Mouse (Mus musculus): Measurements from ENCODE around the gene Lsr.
"Not testable (repeated sequence)": the region's sequence is repeated elsewhere in the genome, so short reads cannot be mapped to it uniquely, and the experiment has no call there.

Gene Lsr

GRCm38 (mm10) chr7:30940070-30940469 is 33.2 kb downstream of the Lsr start:
- DNase-seq (ENCODE audit: extremely low read depth, insufficient read length, low spot score) = not testable (repeated sequence)

DNA sequence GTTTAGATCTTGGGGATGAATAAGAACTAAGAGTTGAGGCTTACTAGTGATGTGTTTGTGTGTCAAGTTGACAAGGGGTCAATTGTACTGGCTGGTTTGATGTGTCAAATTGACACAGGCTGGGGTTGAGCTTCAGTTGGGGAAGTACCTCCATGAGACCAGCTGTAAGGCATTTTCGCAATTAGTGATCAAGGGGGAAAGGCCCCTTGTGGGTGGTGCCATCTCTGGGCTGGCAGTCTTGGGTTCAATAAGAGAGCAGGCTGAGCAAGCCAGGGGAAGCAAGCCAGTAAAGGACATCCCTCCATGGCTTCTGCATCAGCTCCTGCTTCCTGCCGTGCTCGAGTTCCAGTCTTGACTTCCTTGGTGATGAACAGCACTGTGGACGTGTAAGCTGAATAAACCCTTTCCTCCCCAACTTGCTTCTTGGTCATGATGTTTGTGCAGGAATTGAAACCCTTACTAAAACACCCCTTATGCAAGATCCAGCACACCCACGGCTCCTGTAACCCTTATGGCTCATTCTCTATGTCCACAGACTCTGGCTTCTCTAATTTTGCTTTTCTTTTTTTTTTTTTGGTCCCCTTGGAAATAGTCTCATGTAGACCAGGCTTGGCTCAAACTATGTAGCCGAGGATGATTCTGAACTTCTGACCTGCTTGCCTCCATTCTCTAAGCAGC is 37.7 kb downstream of the Lsr start:
- not testable (repeated sequence) for DNase-seq (ENCODE audit: extremely low read depth, insufficient read length, low spot score)

GRCm38 (mm10) chr7:30924581-30924980 is 48.7 kb downstream of the Lsr start, which contains the start of gene Hamp2:
Hamp2 (minus strand) TSS chr7:30924681.
- DNase-seq (ENCODE audit: extremely low read depth, insufficient read length, low spot score) = not testable (repeated sequence)

DNA sequence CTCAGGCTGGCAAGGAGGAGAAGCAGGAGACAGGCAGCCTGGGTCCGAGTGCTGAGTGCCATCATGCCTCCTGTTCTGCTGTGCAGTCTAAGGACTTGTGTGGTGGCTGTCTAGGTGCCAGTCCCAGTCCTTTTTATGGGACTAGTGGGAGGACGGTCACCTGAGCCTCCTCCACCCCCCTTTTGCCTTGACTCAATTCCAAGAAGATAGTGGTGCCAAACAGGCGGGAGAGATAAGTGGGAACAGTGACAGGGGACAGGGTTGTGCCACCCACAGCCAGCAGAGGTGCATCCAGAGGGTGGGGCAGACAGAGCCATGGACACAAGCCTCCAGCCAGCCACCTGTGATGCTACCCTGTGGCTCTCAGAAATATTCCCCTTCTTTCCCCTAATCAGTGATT is 49.2 kb downstream of the Lsr start:
- DNase-seq (ENCODE audit: extremely low read depth, insufficient read length, low spot score) = no peak

- not testable (repeated sequence) for DNase-seq (ENCODE audit: extremely low read depth, insufficient read length, low spot score)
Observed at GRCm38 (mm10) chr7:30922490-30922889, 50.8 kb downstream of the Lsr start.

DNA sequence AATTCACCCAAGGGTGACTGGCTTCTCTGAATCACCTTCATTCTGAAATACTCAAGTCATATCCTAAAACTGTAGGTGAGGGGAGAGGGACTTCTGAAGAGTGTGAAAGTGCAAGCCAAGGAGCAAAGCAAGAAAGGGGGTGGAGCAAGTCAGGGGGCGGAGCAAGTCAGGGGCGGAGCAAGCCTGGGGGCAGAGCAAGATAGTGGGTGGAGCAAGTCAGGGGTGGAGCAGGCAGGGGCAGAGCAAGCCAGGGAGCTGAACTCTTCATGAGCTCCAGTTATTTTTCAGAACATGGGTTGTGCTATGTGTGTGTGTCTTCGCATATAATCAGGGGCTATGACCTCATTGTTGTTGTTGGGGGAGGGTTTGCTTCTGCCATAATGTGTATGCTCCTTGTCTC is 53.0 kb downstream of the Lsr start:
- no peak for DNase-seq (ENCODE audit: extremely low read depth, insufficient read length, low spot score)

DNA sequence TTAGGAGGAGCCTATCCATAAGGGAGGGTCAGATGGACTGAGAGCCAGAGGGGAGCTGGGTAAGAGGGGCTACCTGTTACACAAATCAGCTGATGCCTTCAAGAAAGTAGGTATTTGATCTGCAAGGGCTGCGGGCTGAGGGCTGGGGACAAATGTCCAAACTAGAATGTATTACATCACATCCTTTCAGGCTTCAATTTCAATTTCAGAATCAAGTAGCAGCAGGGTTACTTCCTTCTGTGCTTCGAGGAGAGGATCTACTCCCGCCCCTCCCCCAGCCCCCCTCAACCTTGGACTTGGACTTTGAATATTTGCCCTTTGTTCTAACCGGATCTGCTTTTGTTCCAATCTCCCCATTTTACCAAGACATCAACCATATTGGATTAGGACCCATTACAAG is 56.0 kb downstream of the Lsr start:
- DNase-seq (ENCODE audit: extremely low read depth, insufficient read length, low spot score) = no peak

- no peak for DNase-seq (ENCODE audit: extremely low read depth, insufficient read length, low spot score)
Observed at GRCm38 (mm10) chr7:30916713-30917112, 56.6 kb downstream of the Lsr start.

GRCm38 (mm10) chr7:30914732-30915131 is 58.5 kb downstream of the Lsr start, which contains the start of gene Mag:
Mag (minus strand) TSS chr7:30914873.
- DNase-seq (ENCODE audit: extremely low read depth, insufficient read length, low spot score) = no peak

DNA sequence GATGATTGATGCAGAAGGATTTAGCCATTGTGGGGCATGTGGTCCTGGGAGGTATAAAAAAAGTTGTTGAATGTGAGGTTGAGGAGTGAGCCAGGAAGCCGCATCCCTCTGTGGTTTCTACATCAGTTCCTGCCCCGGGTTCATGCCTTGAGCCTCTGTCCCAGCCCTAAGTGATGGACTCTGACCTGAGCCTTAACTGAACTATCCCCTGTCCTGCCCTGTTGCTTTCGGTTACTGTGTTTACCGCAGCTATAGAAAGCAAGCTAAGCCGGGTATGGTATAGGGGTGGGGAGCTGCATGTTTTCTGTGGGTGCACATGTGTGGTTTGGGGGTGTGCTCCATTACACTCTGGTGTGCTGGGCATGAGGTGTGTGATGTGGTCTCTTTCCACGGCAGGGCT is 63.5 kb downstream of the Lsr start:
- no peak for DNase-seq (ENCODE audit: extremely low read depth, insufficient read length, low spot score)

GRCm38 (mm10) chr7:30908992-30909431 is 64.3 kb downstream of the Lsr start:
- DNase-seq (ENCODE audit: extremely low read depth, insufficient read length, low spot score) = no peak

GRCm38 (mm10) chr7:30908277-30908991 is 64.8 kb downstream of the Lsr start:
- DNase-seq (ENCODE audit: extremely low read depth, insufficient read length, low spot score) = no peak
